Mouse (Mus musculus): ENCODE data around the gene Pnpla3. TPM values are rescaled to one million over a fixed set of nuclear protein-coding genes. Genes with fewer than 3 reads are reported as not detected.
"Not testable (repeated sequence)": the region's sequence is repeated elsewhere in the genome, so short reads cannot be mapped to it uniquely, and the experiment has no call there.

The Pnpla3 gene
- polyA plus RNA-seq, 1 experiment from 2014 or later = 1.7 TPM

GRCm38 (mm10) chr15:84133440-84133839 lies 34.2 kb upstream of the Pnpla3 start:
- DNase-seq (ENCODE audit: low spot score, missing footprints) (no peak), ATAC-seq (ENCODE audit: low FRiP score) (no peak)
- WGBS = 73% methylated on average over 4 of the region's 4 CpGs
- Histone ChIP-seq H3K9ac (ENCODE audit: low read length) (no peak overlapping the region), H3K36me3 (ENCODE audit: control insufficient read depth, insufficient read depth, low read length) (no peaks in the 10 kb centered on the region), H3K4me2 (no peak overlapping the region), H3K4me1 (ENCODE audit: control insufficient read depth, insufficient read depth, low read length) (peaks cover 10% of the 10 kb centered on the region), H3K27ac (ENCODE audit: low read depth, low read length) (no peak overlapping the region), H3K27me3 (ENCODE audit: control insufficient read depth, insufficient read depth, low read length) (no peaks in the 10 kb centered on the region), H3K9me3 (ENCODE audit: control insufficient read depth, low read length) (peaks cover 3% of the 10 kb centered on the region), H3K4me3 (ENCODE audit: low read depth, low read length) (no peak overlapping the region)

- peaks cover 10% of the 10 kb centered on the region for H3K4me1 ChIP-seq (ENCODE audit: control insufficient read depth, insufficient read depth, low read length)
- H3K9me3 ChIP-seq (ENCODE audit: control insufficient read depth, low read length) = peaks cover 3% of the 10 kb centered on the region
- H3K27me3 ChIP-seq (ENCODE audit: control insufficient read depth, insufficient read depth, low read length) = no peaks in the 10 kb centered on the region
- H3K4me2 ChIP-seq = no peak overlapping the region
- ATAC-seq (ENCODE audit: low FRiP score) (no peak), DNase-seq (ENCODE audit: low spot score, missing footprints) (peak; percentile 91)
- no peaks in the 10 kb centered on the region for H3K36me3 ChIP-seq (ENCODE audit: control insufficient read depth, insufficient read depth, low read length)
- H3K4me3 ChIP-seq (ENCODE audit: low read depth, low read length) = no peak overlapping the region
- H3K27ac ChIP-seq (ENCODE audit: low read depth, low read length) = no peak overlapping the region
- 86% methylated on average over 5 of the region's 5 CpGs for whole genome bisulfite sequencing
- no peak overlapping the region for H3K9ac ChIP-seq (ENCODE audit: low read length)
Observed at GRCm38 (mm10) chr15:84135472-84135871, 32.2 kb upstream of the Pnpla3 start.

- Histone ChIP-seq H3K36me3 (ENCODE audit: control insufficient read depth, insufficient read depth, low read length) (no peaks in the 10 kb centered on the region), H3K4me2 (0 out of 2 replicates have a peak overlapping the region, but pooled peaks have one; percentile 10), H3K27ac (ENCODE audit: low read depth, low read length) (peak overlapping the region; percentile 20; the same call in 1 of the 2 replicates), H3K9me3 (ENCODE audit: control insufficient read depth, low read length) (peaks cover 3% of the 10 kb centered on the region), H3K9ac (ENCODE audit: low read length) (peak overlapping the region; percentile 28; the same call in 1 of the 2 replicates), H3K27me3 (ENCODE audit: control insufficient read depth, insufficient read depth, low read length) (no peaks in the 10 kb centered on the region), H3K4me1 (ENCODE audit: control insufficient read depth, insufficient read depth, low read length) (peaks cover 17% of the 10 kb centered on the region), H3K4me3 (ENCODE audit: low read depth, low read length) (no peak overlapping the region)
- WGBS = 20% methylated on average over 12 of the region's 12 CpGs
- DNase-seq (ENCODE audit: low spot score, missing footprints) (peak; percentile 92), ATAC-seq (ENCODE audit: low FRiP score) (peak; percentile 62)
Observed at GRCm38 (mm10) chr15:84136473-84137415, 30.9 kb upstream of the Pnpla3 start.

GRCm38 (mm10) chr15:84139592-84140005 lies 28.0 kb upstream of the Pnpla3 start:
- peaks cover 17% of the 10 kb centered on the region for H3K4me1 ChIP-seq (ENCODE audit: control insufficient read depth, insufficient read depth, low read length)
- no peak for DNase-seq (ENCODE audit: low spot score, missing footprints)
- WGBS = 89% methylated on average over 5 of the region's 5 CpGs
- no peaks in the 10 kb centered on the region for H3K27me3 ChIP-seq (ENCODE audit: control insufficient read depth, insufficient read depth, low read length)
- no peak for ATAC-seq (ENCODE audit: low FRiP score)
- no peak overlapping the region for H3K4me2 ChIP-seq
- no peaks in the 10 kb centered on the region for H3K36me3 ChIP-seq (ENCODE audit: control insufficient read depth, insufficient read depth, low read length)
- no peak overlapping the region for H3K4me3 ChIP-seq (ENCODE audit: low read depth, low read length)
- H3K9me3 ChIP-seq (ENCODE audit: control insufficient read depth, low read length) = peaks cover 3% of the 10 kb centered on the region
- H3K9ac ChIP-seq (ENCODE audit: low read length) = no peak overlapping the region
- no peak overlapping the region for H3K27ac ChIP-seq (ENCODE audit: low read depth, low read length)

GRCm38 (mm10) chr15:84140109-84140508 lies 27.5 kb upstream of the Pnpla3 start:
- H3K4me3 ChIP-seq (ENCODE audit: low read depth, low read length) = no peak overlapping the region
- no peaks in the 10 kb centered on the region for H3K27me3 ChIP-seq (ENCODE audit: control insufficient read depth, insufficient read depth, low read length)
- no peak for ATAC-seq (ENCODE audit: low FRiP score)
- no peak overlapping the region for H3K4me2 ChIP-seq
- WGBS = 63% methylated on average over 3 of the region's 3 CpGs
- no peak for DNase-seq (ENCODE audit: low spot score, missing footprints)
- H3K9me3 ChIP-seq (ENCODE audit: control insufficient read depth, low read length) = peaks cover 3% of the 10 kb centered on the region
- peaks cover 17% of the 10 kb centered on the region for H3K4me1 ChIP-seq (ENCODE audit: control insufficient read depth, insufficient read depth, low read length)
- no peak overlapping the region for H3K9ac ChIP-seq (ENCODE audit: low read length)
- H3K27ac ChIP-seq (ENCODE audit: low read depth, low read length) = no peak overlapping the region
- no peaks in the 10 kb centered on the region for H3K36me3 ChIP-seq (ENCODE audit: control insufficient read depth, insufficient read depth, low read length)

- Histone ChIP-seq H3K4me1 (ENCODE audit: control insufficient read depth, insufficient read depth, low read length) (peaks cover 17% of the 10 kb centered on the region), H3K9ac (ENCODE audit: low read length) (no peak overlapping the region), H3K9me3 (ENCODE audit: control insufficient read depth, low read length) (no peaks in the 10 kb centered on the region), H3K36me3 (ENCODE audit: control insufficient read depth, insufficient read depth, low read length) (no peaks in the 10 kb centered on the region), H3K27ac (ENCODE audit: low read depth, low read length) (no peak overlapping the region; the same call in 1 of the 2 replicates), H3K4me2 (no peak overlapping the region), H3K4me3 (ENCODE audit: low read depth, low read length) (no peak overlapping the region), H3K27me3 (ENCODE audit: control insufficient read depth, insufficient read depth, low read length) (no peaks in the 10 kb centered on the region)
- DNase-seq (ENCODE audit: low spot score, missing footprints) (peak; percentile 85), ATAC-seq (ENCODE audit: low FRiP score) (no peak)
- 38% methylated on average over 5 of the region's 5 CpGs for WGBS
Observed at GRCm38 (mm10) chr15:84140929-84141328, 26.7 kb upstream of the Pnpla3 start.

- H3K9ac ChIP-seq (ENCODE audit: low read length) = no peak overlapping the region
- no peaks in the 10 kb centered on the region for H3K4me1 ChIP-seq (ENCODE audit: control insufficient read depth, insufficient read depth, low read length)
- no peaks in the 10 kb centered on the region for H3K27me3 ChIP-seq (ENCODE audit: control insufficient read depth, insufficient read depth, low read length)
- H3K4me2 ChIP-seq = no peak overlapping the region
- no peaks in the 10 kb centered on the region for H3K36me3 ChIP-seq (ENCODE audit: control insufficient read depth, insufficient read depth, low read length)
- H3K4me3 ChIP-seq (ENCODE audit: low read depth, low read length) = no peak overlapping the region
- ATAC-seq (ENCODE audit: low FRiP score) = no peak
- H3K27ac ChIP-seq (ENCODE audit: low read depth, low read length) = no peak overlapping the region
- no peak for DNase-seq (ENCODE audit: low spot score, missing footprints)
- WGBS = 93% methylated on average over 2 of the region's 2 CpGs
- H3K9me3 ChIP-seq (ENCODE audit: control insufficient read depth, low read length) = no peaks in the 10 kb centered on the region
Observed at GRCm38 (mm10) chr15:84156158-84156557, 11.5 kb upstream of the Pnpla3 start.

GRCm38 (mm10) chr15:84157530-84157929 lies 10.1 kb upstream of the Pnpla3 start:
- H3K27me3 ChIP-seq (ENCODE audit: control insufficient read depth, insufficient read depth, low read length); H3K4me1 ChIP-seq (ENCODE audit: control insufficient read depth, insufficient read depth, low read length); DNase-seq (ENCODE audit: low spot score, missing footprints); H3K4me3 ChIP-seq (ENCODE audit: low read depth, low read length); H3K9me3 ChIP-seq (ENCODE audit: control insufficient read depth, low read length); H3K4me2 ChIP-seq; H3K36me3 ChIP-seq (ENCODE audit: control insufficient read depth, insufficient read depth, low read length); ATAC-seq (ENCODE audit: low FRiP score); H3K9ac ChIP-seq (ENCODE audit: low read length); H3K27ac ChIP-seq (ENCODE audit: low read depth, low read length): not testable (repeated sequence)
- 89% methylated on average over 6 of the region's 6 CpGs for WGBS

- H3K9ac ChIP-seq (ENCODE audit: low read length) = no peak overlapping the region
- WGBS = 85% methylated on average over 6 of the region's 6 CpGs
- ATAC-seq (ENCODE audit: low FRiP score) = no peak
Observed at GRCm38 (mm10) chr15:84161871-84162270, 5.8 kb upstream of the Pnpla3 start.

More at GRCm38 (mm10) chr15:84161871-84162270, 5.8 kb upstream of the Pnpla3 start:
- H3K4me2 ChIP-seq = no peak overlapping the region
- H3K4me3 ChIP-seq (ENCODE audit: low read depth, low read length) = no peak overlapping the region
- H3K4me1 ChIP-seq (ENCODE audit: control insufficient read depth, insufficient read depth, low read length) = no peaks in the 10 kb centered on the region
- H3K9me3 ChIP-seq (ENCODE audit: control insufficient read depth, low read length) = no peaks in the 10 kb centered on the region
- H3K27me3 ChIP-seq (ENCODE audit: control insufficient read depth, insufficient read depth, low read length) = no peaks in the 10 kb centered on the region
- no peak overlapping the region for H3K27ac ChIP-seq (ENCODE audit: low read depth, low read length)
- no peak for DNase-seq (ENCODE audit: low spot score, missing footprints)
- H3K36me3 ChIP-seq (ENCODE audit: control insufficient read depth, insufficient read depth, low read length) = no peaks in the 10 kb centered on the region

Data from midbrain, embryonic 11.5 days (tissue).